Mouse (Mus musculus): Measurements from ENCODE around the gene Arhgap30. TPM values are rescaled to one million over a fixed set of nuclear protein-coding genes. Genes with fewer than 3 reads are reported as not detected.

Arhgap30 gene
- total RNA-seq, 2 experiments from 2014 or later: 2.0 to 2.1 TPM

GRCm38 (mm10) chr1:171369845-171370556 is 18.8 kb upstream of the Arhgap30 start, which contains the start of gene Nectin4:
Gene Nectin4, plus strand, starts transcription at chr1:171370099.
- DNase-seq (ENCODE audit: extremely low spot score in 1 of 2, low spot score in 2 of 2): no peak
- intact Hi-C loops (cut with DNase I): loop anchor here (10.0 kb wide), 1 partner anchor 195 kb away; no protein-coding TSS in a partner anchor

DNA sequence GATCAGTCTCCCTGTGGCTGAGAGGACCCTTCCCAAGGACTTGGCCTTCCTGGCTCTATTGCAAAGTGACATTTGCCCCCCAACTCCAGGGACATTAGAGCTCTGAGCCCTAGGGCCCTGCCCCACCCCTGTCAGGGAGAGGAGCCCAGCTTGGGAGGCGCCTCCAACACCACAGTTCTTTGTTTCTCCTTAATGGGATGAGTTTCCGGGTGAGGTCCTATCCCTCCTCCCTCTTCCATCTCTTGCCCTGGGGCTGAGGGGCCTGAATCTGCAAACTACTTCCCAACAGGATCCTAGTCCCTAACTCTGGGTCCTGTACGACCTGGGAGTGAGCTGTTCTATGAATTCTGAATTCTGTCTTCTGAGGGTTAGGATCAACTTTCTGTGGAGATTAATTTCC is 15.9 kb upstream of the Arhgap30 start:
- no peak for DNase-seq (ENCODE audit: extremely low spot score in 1 of 2, low spot score in 2 of 2)
- intact Hi-C loops (cut with DNase I): no loop called here

DNA sequence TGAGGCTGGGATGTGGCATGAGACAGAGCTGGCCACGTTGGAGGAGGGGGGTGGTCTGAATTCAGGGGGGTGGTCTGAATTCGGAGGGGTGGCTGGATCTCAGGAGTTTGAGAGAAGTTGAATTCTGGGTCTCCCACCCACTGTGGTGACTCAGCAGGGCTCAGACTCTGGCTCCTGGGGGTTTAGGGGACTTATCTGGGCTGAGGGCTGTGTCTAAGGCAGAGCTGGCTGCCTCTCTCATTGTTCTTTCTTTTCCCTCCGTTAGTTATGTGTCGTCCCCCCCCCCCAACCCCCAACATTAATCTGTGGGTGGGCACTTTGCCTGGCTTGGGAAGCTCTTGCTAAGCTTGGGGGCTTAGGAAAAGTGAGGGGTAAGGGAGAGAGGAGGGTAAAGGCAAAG is 14.8 kb upstream of the Arhgap30 start:
- no peak for DNase-seq (ENCODE audit: extremely low spot score in 1 of 2, low spot score in 2 of 2)
- intact Hi-C loops (cut with DNase I): no loop called here

DNA sequence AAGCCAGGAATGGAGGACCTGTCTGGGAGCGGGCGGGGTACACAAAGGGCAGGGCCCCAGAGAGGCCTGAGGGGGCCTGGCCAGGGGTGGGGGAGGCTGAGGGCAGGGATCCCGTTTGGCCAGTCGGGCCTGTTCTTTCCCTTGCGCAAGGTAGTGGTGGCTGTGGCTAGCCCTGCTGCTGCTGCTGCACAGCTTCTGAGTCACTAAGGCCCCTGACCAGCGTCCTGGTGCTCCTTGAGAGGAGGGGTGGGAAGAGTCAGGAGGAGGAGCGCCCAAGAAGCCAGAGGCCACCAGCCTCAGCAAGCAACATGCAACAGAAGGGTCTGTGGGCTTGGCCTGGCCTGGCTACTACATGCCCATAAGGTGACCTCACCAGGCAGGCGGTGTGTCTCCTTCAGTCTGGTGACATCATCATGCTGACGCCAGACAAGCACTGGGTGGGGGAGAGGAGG is 13.1 kb upstream of the Arhgap30 start:
- intact Hi-C loops (cut with DNase I): no loop called here
- DNase-seq (ENCODE audit: extremely low spot score in 1 of 2, low spot score in 2 of 2): no peak

DNA sequence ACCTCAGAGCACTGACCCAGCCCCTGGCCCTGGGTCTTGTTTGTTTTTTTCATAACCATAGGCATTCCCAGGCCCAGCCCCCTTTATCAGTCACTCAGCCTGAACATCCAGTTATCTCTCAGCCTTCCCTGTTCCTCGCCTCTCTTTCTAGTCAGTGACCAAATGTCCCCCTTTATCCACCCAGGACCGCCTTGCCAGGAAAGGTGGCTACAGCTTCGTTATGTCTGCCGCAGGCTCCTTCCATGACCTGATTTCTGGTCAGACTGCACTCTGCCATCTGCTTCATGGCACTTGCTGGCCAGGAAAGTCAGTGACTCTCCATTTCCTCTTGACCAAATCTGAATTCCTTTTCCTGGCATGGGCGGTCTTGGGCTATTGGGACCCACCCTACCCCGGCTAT is 10.5 kb upstream of the Arhgap30 start:
- no peak for DNase-seq (ENCODE audit: extremely low spot score in 1 of 2, low spot score in 2 of 2)
- intact Hi-C loops (cut with DNase I): no loop called here

DNA sequence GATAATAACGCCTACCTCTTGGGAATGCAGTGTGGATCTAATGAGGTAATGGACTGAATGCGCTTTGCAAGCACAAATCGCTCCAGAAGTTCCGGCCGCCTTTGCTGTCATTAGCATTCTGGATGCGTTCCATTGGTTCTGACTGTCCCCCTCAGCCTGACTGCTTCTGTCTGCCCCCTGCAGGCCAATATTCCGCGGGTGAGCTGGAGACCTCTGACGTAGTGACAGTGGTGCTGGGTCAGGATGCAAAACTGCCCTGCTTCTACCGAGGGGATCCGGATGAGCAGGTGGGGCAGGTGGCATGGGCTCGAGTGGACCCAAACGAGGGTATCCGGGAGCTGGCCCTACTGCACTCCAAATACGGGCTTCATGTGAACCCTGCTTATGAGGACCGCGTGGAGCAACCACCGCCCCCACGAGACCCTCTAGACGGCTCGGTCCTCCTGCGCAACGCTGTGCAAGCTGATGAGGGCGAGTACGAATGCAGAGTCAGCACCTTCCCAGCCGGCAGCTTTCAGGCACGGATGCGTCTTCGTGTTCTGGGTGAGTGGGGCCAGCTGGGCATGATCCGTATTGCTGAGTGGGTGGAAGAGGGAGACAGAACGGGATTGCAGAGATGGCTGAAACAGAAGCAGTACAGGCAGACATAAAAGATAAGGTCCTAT is 8.7 kb upstream of the Arhgap30 start:
- intact Hi-C loops (cut with DNase I): no loop called here

DNA sequence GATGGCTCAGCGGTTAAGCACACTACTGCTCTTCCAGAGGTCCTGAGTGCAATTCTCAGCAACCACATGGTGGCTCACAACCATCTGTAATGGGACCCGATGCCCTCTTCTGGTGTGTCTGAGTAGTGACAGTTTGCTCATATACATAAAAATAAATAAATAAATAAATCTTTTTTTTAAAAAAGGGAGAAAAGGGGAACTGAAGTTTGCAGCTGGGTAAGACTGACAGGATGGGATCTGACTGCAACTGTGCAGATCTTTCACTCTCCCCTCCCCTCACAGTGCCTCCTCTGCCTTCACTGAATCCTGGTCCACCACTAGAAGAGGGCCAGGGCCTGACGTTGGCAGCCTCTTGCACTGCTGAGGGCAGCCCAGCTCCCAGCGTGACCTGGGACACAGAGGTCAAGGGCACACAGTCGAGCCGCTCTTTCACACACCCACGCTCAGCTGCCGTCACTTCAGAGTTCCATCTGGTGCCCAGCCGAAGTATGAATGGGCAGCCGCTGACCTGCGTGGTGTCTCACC is 6.6 kb upstream of the Arhgap30 start:
- DNase-seq (ENCODE audit: extremely low spot score in 1 of 2, low spot score in 2 of 2): no peak
- intact Hi-C loops (cut with DNase I): no loop called here

More for the DNA sequence above, 8.7 kb upstream of the Arhgap30 start:
- DNase-seq (ENCODE audit: extremely low spot score in 1 of 2, low spot score in 2 of 2): peak; percentile 78 to 89

DNA sequence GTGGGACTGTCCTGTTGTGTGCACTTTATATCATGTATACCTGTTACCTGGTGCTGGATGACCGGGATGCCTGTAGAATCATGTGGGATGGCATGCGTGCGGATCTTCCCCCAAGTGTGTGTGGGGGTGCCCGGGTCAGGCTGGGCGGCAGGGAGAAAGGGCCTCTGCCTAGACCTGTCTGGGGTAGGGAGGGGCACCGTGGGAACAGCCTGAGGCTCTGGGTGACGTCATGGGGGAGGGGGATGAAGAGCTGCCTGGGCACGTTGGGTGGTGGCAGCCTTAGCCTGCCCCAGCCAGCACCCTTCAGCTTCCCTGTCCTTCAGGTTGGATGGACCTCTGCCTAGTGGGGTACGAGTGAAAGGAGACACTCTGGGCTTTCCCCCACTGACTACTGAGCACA is 4.4 kb upstream of the Arhgap30 start:
- intact Hi-C loops (cut with DNase I): no loop called here
- no peak for DNase-seq (ENCODE audit: extremely low spot score in 1 of 2, low spot score in 2 of 2)

- DNase-seq (ENCODE audit: extremely low spot score in 1 of 2, low spot score in 2 of 2): no peak
- intact Hi-C loops (cut with DNase I): no loop called here
These were observed 3.6 kb upstream of the Arhgap30 start for GRCm38 (mm10) chr1:171385171-171385570.

GRCm38 (mm10) chr1:171387099-171387498 is 1.7 kb upstream of the Arhgap30 start:
- intact Hi-C loops (cut with DNase I): no loop called here
- peak in 1 of 2 experiments; percentile 63 for DNase-seq (ENCODE audit: extremely low spot score in 1 of 2, low spot score in 2 of 2)

DNA sequence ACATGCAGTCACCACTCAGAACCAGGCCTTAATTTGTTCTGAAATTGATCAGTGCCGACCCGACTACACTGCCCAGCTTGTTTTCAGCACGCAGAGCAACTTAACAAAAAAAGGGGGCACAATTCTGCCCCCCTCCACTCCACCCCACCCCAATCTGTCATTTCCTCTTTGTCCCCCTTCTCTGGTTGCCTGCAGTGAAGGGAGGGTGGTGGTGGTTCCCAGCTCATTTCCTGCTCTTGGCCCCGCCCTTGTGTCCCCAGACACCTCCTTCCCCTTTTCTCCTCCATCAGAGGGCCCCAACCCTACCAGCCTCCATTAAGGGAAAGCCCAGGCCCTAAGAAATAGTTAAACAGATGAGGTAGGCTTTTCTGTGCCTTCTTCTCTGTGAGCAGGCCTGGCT is 1.3 kb downstream of the Arhgap30 start:
- DNase-seq (ENCODE audit: extremely low spot score in 1 of 2, low spot score in 2 of 2): no peak
- intact Hi-C loops (cut with DNase I): no loop called here

DNA sequence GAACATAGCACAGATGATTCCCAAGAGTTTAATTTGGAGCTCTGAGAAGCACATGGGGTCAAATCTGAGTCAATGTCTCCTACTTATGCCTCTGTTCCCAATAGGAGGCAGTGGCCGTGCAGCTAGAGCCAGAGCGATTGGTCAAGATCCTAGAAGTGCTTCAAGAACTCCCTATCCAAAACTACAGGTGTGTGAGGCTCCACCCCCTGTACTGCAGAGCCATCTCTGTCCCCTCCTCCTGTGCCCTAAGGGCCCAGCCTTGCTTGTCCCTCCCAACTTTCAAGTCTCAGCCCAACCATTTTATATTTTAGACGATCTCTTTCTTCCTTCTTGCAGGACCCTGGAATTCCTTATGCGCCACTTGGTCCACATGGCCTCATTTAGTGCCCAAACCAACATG is 13.1 kb downstream of the Arhgap30 start:
- intact Hi-C loops (cut with DNase I): no loop called here

DNA sequence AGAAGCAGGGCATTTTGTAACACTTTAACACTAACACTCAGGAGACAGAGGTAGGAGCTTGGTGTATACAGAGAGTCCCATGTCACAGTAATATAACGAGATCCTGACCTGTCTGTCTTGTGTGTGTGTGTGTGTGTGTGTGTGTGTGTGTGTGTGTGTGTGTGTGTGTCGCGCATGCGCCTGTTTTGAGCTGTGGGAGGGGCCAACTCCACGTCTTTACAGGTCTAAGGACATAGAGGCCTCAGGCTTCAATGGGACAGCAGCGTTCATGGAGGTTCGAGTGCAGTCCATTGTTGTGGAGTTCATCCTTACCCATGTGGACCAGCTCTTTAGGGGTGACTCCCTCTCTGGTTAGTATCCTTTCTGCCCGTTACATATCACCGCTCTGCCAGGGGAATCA is 14.2 kb downstream of the Arhgap30 start:
- intact Hi-C loops (cut with DNase I): no loop called here
- DNase-seq (ENCODE audit: extremely low spot score in 1 of 2, low spot score in 2 of 2): no peak

More for the DNA sequence above, 13.1 kb downstream of the Arhgap30 start:
- no peak for DNase-seq (ENCODE audit: extremely low spot score in 1 of 2, low spot score in 2 of 2)

DNA sequence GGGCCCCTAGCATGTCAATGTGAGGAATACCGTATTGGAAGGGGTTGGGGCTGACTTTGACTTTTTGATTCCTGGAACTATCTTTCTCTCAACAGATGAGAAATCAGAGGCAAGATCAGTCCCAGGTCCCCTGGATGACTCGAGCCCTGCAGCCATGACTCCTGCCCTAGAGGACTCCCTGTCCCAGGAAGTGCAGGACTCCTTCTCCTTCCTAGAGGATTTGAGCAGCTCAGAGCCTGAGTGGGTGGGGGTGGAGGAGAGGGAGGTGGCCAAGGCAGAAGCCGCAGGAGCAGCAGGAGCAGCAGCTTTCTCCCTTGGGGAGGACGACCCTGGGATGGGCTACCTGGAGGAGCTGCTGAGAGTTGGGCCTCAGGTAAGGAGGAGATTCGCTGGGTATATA is 18.5 kb downstream of the Arhgap30 start:
- DNase-seq (ENCODE audit: extremely low spot score in 1 of 2, low spot score in 2 of 2): no peak
- intact Hi-C loops (cut with DNase I): no loop called here

- intact Hi-C loops (cut with DNase I): loop anchor here (5.0 to 10.0 kb wide), 2 partner anchors 48 to 65 kb away; partner anchors contain the start of gene Klhdc9
These were observed 21.5 kb downstream of the Arhgap30 start for GRCm38 (mm10) chr1:171410231-171410630.

DNA sequence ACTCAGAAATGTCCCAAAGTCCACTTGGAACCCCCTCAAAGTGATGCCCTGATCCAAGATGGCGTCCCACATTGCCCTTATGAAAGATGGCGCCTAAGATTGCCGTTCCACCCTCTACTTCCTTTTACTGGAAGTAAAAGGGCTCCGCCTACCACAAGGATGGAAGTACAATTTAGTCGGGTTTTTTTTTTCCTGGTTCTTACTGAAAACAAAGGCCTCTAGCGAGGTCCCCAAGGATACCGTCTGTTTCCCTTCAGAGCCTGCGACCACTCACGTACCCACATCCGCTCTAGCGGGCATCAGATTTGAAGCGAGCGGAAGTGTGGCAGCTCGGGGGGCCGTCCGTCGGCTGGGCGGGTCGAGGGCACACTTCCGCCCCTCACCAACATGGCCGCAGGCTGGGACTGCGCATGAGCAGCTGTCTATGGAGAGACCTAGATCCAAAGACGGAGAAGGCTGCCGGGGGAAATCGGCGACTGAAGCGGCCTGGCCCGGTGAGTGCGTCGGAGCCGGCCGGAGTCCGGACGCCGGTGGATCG is 22.3 kb downstream of the Arhgap30 start, which contains the start of gene Usf1:
Usf1 (plus strand) TSS at position 367 of the 538 bp plus-strand sequence.
- DNase-seq (ENCODE audit: extremely low spot score in 1 of 2, low spot score in 2 of 2): peak; percentile 93 to 97
- intact Hi-C loops (cut with DNase I): loop anchor here (5.0 to 10.0 kb wide), 2 partner anchors 49 to 64 kb away; partner anchors contain the start of gene Klhdc9

More at GRCm38 (mm10) chr1:171410231-171410630, 21.5 kb downstream of the Arhgap30 start:
- DNase-seq (ENCODE audit: extremely low spot score in 1 of 2, low spot score in 2 of 2): no peak

- intact Hi-C loops (cut with DNase I): loop anchor here (5.0 to 10.0 kb wide), 2 partner anchors 49 to 63 kb away; partner anchors contain the start of gene Klhdc9
These were observed 22.8 kb downstream of the Arhgap30 start for GRCm38 (mm10) chr1:171411492-171411941.

GRCm38 (mm10) chr1:171412001-171412441 is 23.3 kb downstream of the Arhgap30 start:
- DNase-seq (ENCODE audit: extremely low spot score in 1 of 2, low spot score in 2 of 2): peak in 1 of 2 experiments; percentile 64
- intact Hi-C loops (cut with DNase I): loop anchor here (5.0 to 10.0 kb wide), 2 partner anchors 50 to 63 kb away; partner anchors contain the start of gene Klhdc9

More at GRCm38 (mm10) chr1:171411492-171411941, 22.8 kb downstream of the Arhgap30 start:
- no peak for DNase-seq (ENCODE audit: extremely low spot score in 1 of 2, low spot score in 2 of 2)

GRCm38 (mm10) chr1:171412446-171412845 is 23.7 kb downstream of the Arhgap30 start:
- DNase-seq (ENCODE audit: extremely low spot score in 1 of 2, low spot score in 2 of 2): peak in 1 of 2 experiments; percentile 56
- intact Hi-C loops (cut with DNase I): loop anchor here (5.0 to 10.0 kb wide), 2 partner anchors 50 to 62 kb away; partner anchors contain the start of gene Klhdc9
